In genomic region chr2:92374514-92374913, GRCm38 (mm10) we compare ENCODE assay signal across 8 mouse cellular contexts. TPM values are rescaled to one million over a fixed set of nuclear protein-coding genes. Genes with fewer than 3 reads are reported as not detected.
A peak's percentile ranks its signal among the peaks of the same experiment; 100 is the strongest.
DNase-seq lines count a peak whose midpoint lies in the region; ATAC-seq and TF ChIP-seq lines count a peak whose summit lies in the region.

Pex16 (plus strand) TSS chr2:92374676.
Large2 (minus strand) TSS chr2:92374869.

- TF ChIP-seq CTCF in bone marrow, adult 2 months (IDR thresholded peaks at IDR 0.05; ENCODE audit: control insufficient read depth, insufficient read depth, low read length): no peak

- H3K27ac ChIP-seq in bone marrow, adult 2 months (ENCODE audit: control insufficient read depth, insufficient read depth, low read depth, low read length, poor library complexity): peak within 1 kb of the TSS; percentile 90
- H3K27ac ChIP-seq in forebrain, embryonic 10.5 days: peak within 1 kb of the TSS; percentile 90
- peak within 1 kb of the TSS; percentile 58 for H3K27ac ChIP-seq in intestine, embryonic 14.5 days (ENCODE audit: low read depth)
- peak within 1 kb of the TSS; percentile 79 for H3K27ac ChIP-seq in liver, embryonic 13.5 days

- H3K4me1 ChIP-seq in bone marrow, adult 2 months (ENCODE audit: control insufficient read depth, insufficient read depth, low read length): peaks cover 5% of the 10 kb centered on the region
- H3K4me1 ChIP-seq in forebrain, embryonic 10.5 days: peaks cover 67% of the 10 kb centered on the region
- H3K4me1 ChIP-seq in intestine, embryonic 14.5 days (replicated peaks; ENCODE audit: control insufficient read depth, insufficient read depth, low read length): peaks cover 26% of the 10 kb centered on the region
- H3K4me1 ChIP-seq in liver, embryonic 13.5 days (replicated peaks): peaks cover 41% of the 10 kb centered on the region

- H3K36me3 ChIP-seq in forebrain, embryonic 10.5 days (replicated peaks): peaks cover 23% of the 10 kb centered on the region
- peaks cover 18% of the 10 kb centered on the region for H3K36me3 ChIP-seq in intestine, embryonic 14.5 days (ENCODE audit: control insufficient read depth, insufficient read depth, low read length)
- peaks cover 26% of the 10 kb centered on the region for H3K36me3 ChIP-seq in liver, embryonic 13.5 days

- intact Hi-C loops in gastrocnemius, postnatal 14 days (cut with DNase I; ENCODE audit: low total_unique reads): loop anchor here (5.0 kb wide), 1 partner anchor 63 kb away; no protein-coding TSS in a partner anchor

- peak within 1 kb of the TSS; percentile 96 for H3K4me3 ChIP-seq in bone marrow, adult 2 months (replicated peaks; ENCODE audit: control insufficient read depth, low read depth, low read length)
- H3K4me3 ChIP-seq in forebrain, embryonic 10.5 days: peak within 1 kb of the TSS; percentile 66
- H3K4me3 ChIP-seq in intestine, embryonic 14.5 days (ENCODE audit: low read depth, low read length): peak within 1 kb of the TSS; percentile 88
- peak within 1 kb of the TSS; percentile 87 for H3K4me3 ChIP-seq in liver, embryonic 13.5 days (replicated peaks)

- WGBS in bone marrow, adult 2 months: under 1% methylated on average over 16 of the region's 16 CpGs
- WGBS in forebrain, embryonic 10.5 days: 5% methylated on average over 16 of the region's 16 CpGs
- 2% methylated on average over 16 of the region's 16 CpGs for WGBS in intestine, embryonic 14.5 days
- 3% methylated on average over 16 of the region's 16 CpGs for WGBS in liver, embryonic 13.5 days (ENCODE audit: insufficient replicate concordance)

- no peaks in the 10 kb centered on the region for H3K9me3 ChIP-seq in forebrain, embryonic 10.5 days
- H3K9me3 ChIP-seq in intestine, embryonic 14.5 days (ENCODE audit: control insufficient read depth, low read length): no peaks in the 10 kb centered on the region
- no peaks in the 10 kb centered on the region for H3K9me3 ChIP-seq in liver, embryonic 13.5 days (replicated peaks)

- TF ChIP-seq POLR2A in bone marrow, adult 2 months (IDR thresholded peaks at IDR 0.05; ENCODE audit: borderline replicate concordance, control insufficient read depth, low read depth, low read length): no peak

- H3K9ac ChIP-seq in intestine, embryonic 14.5 days (ENCODE audit: low read length): peak within 1 kb of the TSS; percentile 64
- H3K9ac ChIP-seq in liver, embryonic 13.5 days: peak within 1 kb of the TSS; percentile 88

- H3K4me2 ChIP-seq in intestine, embryonic 14.5 days (ENCODE audit: low read length): peak within 1 kb of the TSS; percentile 95
- peak within 1 kb of the TSS; percentile 95 for H3K4me2 ChIP-seq in liver, embryonic 13.5 days

- peak; percentile 31 for DNase-seq in gastrocnemius, adult 18-20 months (ENCODE audit: low spot score)
- DNase-seq in gastrocnemius, postnatal 14 days: no peak
- peak; percentile 55 for DNase-seq in forebrain, embryonic 10.5 days (ENCODE audit: extremely low spot score, low spot score)
- no peak for DNase-seq in intestine, embryonic 14.5 days (ENCODE audit: low spot score)
- peak; percentile 47 for DNase-seq in liver, embryonic 13.5 days
- DNase-seq in natural killer cell, adult 2 months (ENCODE audit: low spot score in 2 of 2): peak; percentile 25 to 35
- no peak for DNase-seq in MN1 (ENCODE audit: low spot score)

- H3K27me3 ChIP-seq in forebrain, embryonic 10.5 days (ENCODE audit: poor library complexity, severe bottlenecking): peaks cover 38% of the 10 kb centered on the region
- H3K27me3 ChIP-seq in intestine, embryonic 14.5 days (replicated peaks; ENCODE audit: control insufficient read depth, insufficient read depth, low read length): peaks cover 15% of the 10 kb centered on the region
- H3K27me3 ChIP-seq in liver, embryonic 13.5 days: peaks cover 41% of the 10 kb centered on the region

- no peak; the same call in 1 of the 2 replicates for ATAC-seq in intestine, embryonic 14.5 days (replicated peaks; ENCODE audit: low FRiP score, low TSS enrichment, low read depth)
- ATAC-seq in liver, embryonic 13.5 days (ENCODE audit: low read depth): no peak

RNA-seq across cellular contexts. Expression of gene Pex16, which starts in this region (rescaled TPM):
- 10 to 100 TPM; 18.6 to 20.0 TPM for total RNA-seq in gastrocnemius, adult 18-20 months (2021)
- 10 to 100 TPM; 17.2 to 22.1 TPM for total RNA-seq in gastrocnemius, postnatal 14 days (2021)
- 14.9 and 15.4 TPM in 2 replicates for polyA plus RNA-seq in bone marrow, adult 2 months (2011; ENCODE audit: insufficient read depth, insufficient read length, low replicate concordance, missing spikeins)
- polyA plus RNA-seq in forebrain, embryonic 10.5 days (2016; fragmentation: Nextera tagmentation; extraction: Ambion mirVana): 23.8 and 24.6 TPM in 2 replicates
- 25.2 and 27.9 TPM in 2 replicates for polyA plus RNA-seq in intestine, embryonic 14.5 days (2014; fragmentation: Nextera tagmentation; extraction: Ambion mirVana)
- polyA plus RNA-seq in liver, embryonic 13.5 days (2015; fragmentation: Nextera tagmentation; extraction: Ambion mirVana): 19.7 and 21.7 TPM in 2 replicates

RNA-seq across cellular contexts. Expression of gene Large2, which starts in this region (rescaled TPM):
- under 1 TPM in 1 of 2 experiments, not detected in 1; 0.57 TPM for total RNA-seq in gastrocnemius, adult 18-20 months (2021)
- total RNA-seq in gastrocnemius, postnatal 14 days (2021): under 1 TPM in 1 of 2 experiments, not detected in 1; 0.41 TPM
- polyA plus RNA-seq in bone marrow, adult 2 months (2011; ENCODE audit: insufficient read depth, insufficient read length, low replicate concordance, missing spikeins): not detected in 2 replicates
- 31.9 and 33.5 TPM in 2 replicates for polyA plus RNA-seq in forebrain, embryonic 10.5 days (2016; fragmentation: Nextera tagmentation; extraction: Ambion mirVana)
- 11.6 and 12.6 TPM in 2 replicates for polyA plus RNA-seq in intestine, embryonic 14.5 days (2014; fragmentation: Nextera tagmentation; extraction: Ambion mirVana)
- polyA plus RNA-seq in liver, embryonic 13.5 days (2015; fragmentation: Nextera tagmentation; extraction: Ambion mirVana): 1.6 and 2.2 TPM in 2 replicates

Comparison
In these comparisons a context has a peak if more than half of its experiments do, and no peak if none do; other contexts are left out.
1. DNase-seq: peak in gastrocnemius, adult 18-20 months (single experiment), forebrain, embryonic 10.5 days (single experiment), liver, embryonic 13.5 days (single experiment) and natural killer cell, adult 2 months (2 of 2); none in gastrocnemius, postnatal 14 days (single experiment), intestine, embryonic 14.5 days (single experiment) and MN1 (single experiment).
2. Peak in every context shown above with its lines, with median percentiles within 50 percentile points of each other: H3K27ac ChIP-seq and H3K4me3 ChIP-seq.